Mouse (Mus musculus) embryonic fibroblast, embryonic 13.5 days (primary cell): ENCODE data around the gene Lclat1. TPM values are rescaled to one million over a fixed set of nuclear protein-coding genes. Genes with fewer than 3 reads are reported as not detected.

Experiments
- H3K27ac ChIP-seq: 2 replicates; pipeline ENCODE4 v1.5.1; 2012; ENCODE audit warnings: low read length, control low read depth, inconsistent platforms; ENCODE audit not compliant: insufficient read depth
- H3K4me1 ChIP-seq: 2 replicates; pipeline ENCODE4 v1.6.1; 2011; ENCODE audit warnings: low read length; ENCODE audit not compliant: control insufficient read depth, insufficient read depth
- H3K4me3 ChIP-seq: 2 replicates; pipeline ENCODE4 v1.5.1; 2011; ENCODE audit warnings: mild to moderate bottlenecking, control low read depth, low read length; ENCODE audit not compliant: insufficient read depth
- CTCF ChIP-seq: IDR thresholded peaks from 2 replicates; pipeline ENCODE4 v1.5.1; 2011; ENCODE audit warnings: mild to moderate bottlenecking, control low read depth, low read length, moderate library complexity, borderline replicate concordance; ENCODE audit not compliant: insufficient read depth
- POLR2A ChIP-seq: IDR thresholded peaks from 2 replicates; pipeline ENCODE4 v1.6.1; 2011; ENCODE audit warnings: low read depth, mild to moderate bottlenecking, control low read depth, low read length, moderate library complexity
- polyA plus RNA-seq: library from polyadenylated mRNA; stranded (reverse); fragments of >200 nt; gene quantifications from 2 replicates; pipeline ENCODE4 v1.2.4, GENCODE M21; 2011; ENCODE audit warnings: low read depth; ENCODE audit not compliant: missing spikeins, insufficient read length

Lclat1 gene
- polyA plus RNA-seq = 73.4 and 86.8 TPM in 2 replicates

DNA sequence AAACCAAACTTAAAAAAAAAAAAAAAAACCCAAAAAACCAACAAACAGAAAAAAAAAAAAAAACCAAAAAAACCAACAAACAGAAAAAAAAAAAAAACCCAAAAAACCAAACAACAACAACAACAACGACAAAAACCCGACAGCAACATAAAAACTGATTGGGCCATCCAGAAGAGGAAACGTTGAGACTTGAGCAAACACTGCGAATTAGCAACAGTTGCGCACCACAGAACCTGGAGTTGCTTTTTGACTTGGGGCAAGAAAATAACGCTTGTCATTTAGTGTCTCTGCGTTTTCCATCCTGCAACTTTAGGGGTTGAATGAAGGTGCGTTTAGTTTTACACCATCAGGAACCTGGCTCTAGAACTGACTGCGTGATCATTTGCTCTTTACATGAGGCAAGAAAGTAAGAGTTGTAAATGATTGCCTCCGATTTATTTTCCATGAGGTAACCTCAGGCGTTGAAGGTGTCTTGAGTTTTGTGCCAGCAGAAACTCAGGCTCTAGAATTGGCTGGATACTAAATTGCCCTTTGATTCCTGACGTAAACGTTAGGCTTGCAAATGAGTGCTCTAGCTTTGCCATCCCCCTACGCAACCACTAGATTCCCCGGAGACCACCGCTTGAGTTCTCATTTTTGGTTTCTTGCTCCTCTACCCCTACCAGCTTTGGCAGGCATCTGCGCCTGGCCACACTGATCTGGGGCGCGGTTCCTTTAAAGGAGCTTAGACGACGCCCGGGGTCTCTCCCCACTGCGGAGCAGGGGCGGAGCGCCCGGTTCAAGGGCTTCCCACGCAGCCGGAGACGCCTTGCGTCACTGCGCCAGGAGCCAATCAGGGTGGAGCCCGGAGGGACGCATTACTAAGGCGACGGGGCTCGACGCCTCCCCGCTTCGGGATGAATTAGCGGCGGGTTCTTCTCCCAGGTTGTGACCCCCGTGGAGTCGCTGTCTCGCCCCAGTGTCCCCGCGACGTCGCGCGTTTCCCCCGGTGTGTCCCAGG, at the start of gene Lclat1:
Gene Lclat1 (plus strand): TSS at position 828 of the 1,000 bp plus-strand sequence.
- Histone ChIP-seq H3K27ac (peak within 1 kb of the TSS; percentile 67), H3K4me3 (peak within 1 kb of the TSS; percentile 80), H3K4me1 (peaks cover 8% of the 10 kb centered on the region; the same call in 1 of the 2 replicates)
- TF ChIP-seq POLR2A (peak; percentile 73), CTCF (no peak)

DNA sequence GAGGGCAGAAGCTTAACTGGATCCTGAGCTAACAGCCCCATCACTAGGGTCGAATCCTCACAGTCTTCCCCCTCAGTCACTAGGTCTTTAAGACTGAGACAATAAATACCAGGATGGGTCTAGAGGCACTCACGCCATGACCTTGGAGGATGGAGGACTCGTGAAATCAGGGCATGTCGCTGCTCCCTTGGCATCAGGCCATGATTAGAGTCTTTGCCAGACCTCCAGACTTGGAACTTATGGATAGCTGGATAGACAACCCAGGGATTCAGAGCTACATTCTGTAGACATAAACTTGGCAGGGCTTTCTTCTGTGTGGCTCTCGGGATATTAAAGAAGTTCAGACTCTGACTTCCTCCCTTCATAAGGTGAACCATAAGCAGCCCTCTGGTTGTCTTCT, 49.5 kb upstream of the Lclat1 start:
- TF ChIP-seq POLR2A (no peak), CTCF (no peak)
- no peak overlapping the region for H3K27ac ChIP-seq
- peaks cover 5% of the 10 kb centered on the region for H3K4me1 ChIP-seq
- no peak overlapping the region for H3K4me3 ChIP-seq

DNA sequence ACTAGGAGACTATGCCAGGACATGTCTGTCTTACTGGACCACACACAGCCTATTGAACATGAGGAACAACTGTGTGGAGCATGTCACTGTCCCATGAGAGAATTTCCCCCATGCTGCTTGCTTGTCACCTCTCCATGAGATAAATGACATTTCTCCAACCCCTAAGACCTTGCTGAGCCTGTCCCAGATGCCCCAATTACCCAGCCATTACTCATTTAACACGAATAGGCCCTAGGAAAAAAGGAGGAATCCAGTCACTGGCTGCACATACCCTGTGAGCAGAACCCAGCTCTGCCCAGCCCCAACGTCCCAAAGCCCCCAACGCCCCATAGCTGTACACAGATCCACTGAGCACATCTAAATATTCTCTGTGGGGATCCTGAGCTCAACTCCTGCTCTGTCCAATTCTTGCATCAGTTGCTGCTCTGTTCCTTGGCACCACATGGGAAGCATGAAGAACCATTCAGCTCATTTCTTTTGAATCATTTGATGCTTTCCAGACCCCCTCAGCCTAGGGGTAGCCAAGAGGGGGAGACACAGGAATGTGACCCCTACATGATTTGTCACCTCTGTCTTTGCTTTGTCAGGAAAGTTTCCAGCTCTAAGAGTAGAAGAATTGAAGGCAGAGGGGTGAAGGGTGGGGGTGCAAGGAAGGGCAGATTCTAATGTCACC, 47.4 kb upstream of the Lclat1 start:
- no peak for TF ChIP-seq POLR2A
- no peak for TF ChIP-seq CTCF
- H3K27ac ChIP-seq = no peak overlapping the region
- no peak overlapping the region for H3K4me3 ChIP-seq
- H3K4me1 ChIP-seq = no peaks in the 10 kb centered on the region

GRCm38 (mm10) chr17:73060897-73061252, 46.9 kb upstream of the Lclat1 start:
- Histone ChIP-seq H3K4me1 (no peaks in the 10 kb centered on the region), H3K27ac (no peak overlapping the region), H3K4me3 (no peak overlapping the region)
- TF ChIP-seq POLR2A (no peak), CTCF (no peak)

DNA sequence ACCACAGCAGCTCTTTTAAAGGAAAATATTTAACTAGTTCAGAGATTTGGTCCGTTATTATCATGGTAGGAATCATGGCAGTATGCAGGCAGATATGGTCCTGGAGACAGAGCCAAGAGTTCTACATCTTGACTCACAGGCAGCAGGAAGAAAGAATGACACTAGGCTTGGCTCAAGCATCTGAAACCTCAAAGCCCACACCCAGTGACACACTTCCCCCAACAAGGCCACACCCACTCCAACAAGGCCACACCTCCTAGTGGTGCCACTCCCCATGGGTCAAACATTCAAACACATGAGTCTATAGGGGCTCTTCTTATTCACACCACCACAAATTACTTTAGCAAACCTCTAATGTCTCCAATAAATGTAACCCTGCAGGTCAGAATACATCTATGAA, 45.1 kb upstream of the Lclat1 start:
- peak overlapping the region; percentile 20; the same call in 1 of the 2 replicates for H3K27ac ChIP-seq
- H3K4me1 ChIP-seq = peaks cover 3% of the 10 kb centered on the region; the same call in 1 of the 2 replicates
- no peak overlapping the region for H3K4me3 ChIP-seq
- TF ChIP-seq CTCF (no peak), POLR2A (0 out of 2 replicates have a peak, but pooled peaks have one; percentile 44)

GRCm38 (mm10) chr17:73063299-73063698, 44.5 kb upstream of the Lclat1 start:
- no peak for TF ChIP-seq CTCF
- TF ChIP-seq POLR2A = no peak
- no peak overlapping the region for H3K4me3 ChIP-seq
- H3K4me1 ChIP-seq = peaks cover 7% of the 10 kb centered on the region
- H3K27ac ChIP-seq = no peak overlapping the region; the same call in 1 of the 2 replicates

- TF ChIP-seq CTCF (no peak), POLR2A (no peak)
- no peak overlapping the region for H3K27ac ChIP-seq
These were observed 44.0 kb upstream of the Lclat1 start for GRCm38 (mm10) chr17:73063781-73064180.

DNA sequence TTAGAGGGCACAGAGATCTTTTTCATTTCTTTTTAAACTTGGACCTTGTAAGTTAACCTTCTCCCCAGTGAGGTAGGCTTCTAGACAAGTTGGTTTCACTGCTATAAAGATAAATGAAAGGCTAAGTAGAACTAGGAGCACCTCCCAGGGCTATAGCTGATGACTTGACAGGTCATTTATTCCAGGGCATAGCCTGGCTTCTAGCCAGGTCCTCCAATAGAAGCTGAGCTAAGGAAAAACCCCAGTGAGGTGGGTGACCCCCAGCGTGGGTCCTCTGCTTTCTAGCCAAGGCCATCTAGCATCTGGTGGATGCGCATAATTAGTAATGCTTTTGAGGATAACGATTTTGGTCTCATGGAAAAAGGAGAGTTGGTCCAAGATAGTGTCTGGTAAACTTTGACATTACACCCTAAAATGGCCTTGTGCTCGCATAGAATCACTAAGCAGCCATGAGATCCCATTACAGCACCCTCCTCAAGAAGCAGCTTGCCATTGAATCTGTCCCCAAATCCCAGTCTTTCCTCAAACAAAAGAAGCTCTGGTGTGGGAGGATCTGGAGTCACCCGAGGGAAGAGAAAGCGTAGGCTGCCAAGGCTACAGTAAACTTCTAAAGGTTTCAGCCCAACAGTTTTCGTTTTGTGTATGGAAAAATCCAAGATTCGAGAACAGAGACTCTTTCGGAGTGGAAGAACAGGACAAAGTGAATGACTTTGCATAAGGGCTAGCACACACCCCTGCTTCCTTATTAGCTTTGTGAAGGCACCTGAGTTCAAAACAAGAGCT, 41.2 kb upstream of the Lclat1 start:
- peak overlapping the region; percentile 59 for H3K27ac ChIP-seq
- TF ChIP-seq POLR2A (no peak), CTCF (no peak)
- H3K4me3 ChIP-seq = no peak overlapping the region

More at GRCm38 (mm10) chr17:73063781-73064180, 44.0 kb upstream of the Lclat1 start:
- peaks cover 8% of the 10 kb centered on the region for H3K4me1 ChIP-seq
- H3K4me3 ChIP-seq = no peak overlapping the region

DNA sequence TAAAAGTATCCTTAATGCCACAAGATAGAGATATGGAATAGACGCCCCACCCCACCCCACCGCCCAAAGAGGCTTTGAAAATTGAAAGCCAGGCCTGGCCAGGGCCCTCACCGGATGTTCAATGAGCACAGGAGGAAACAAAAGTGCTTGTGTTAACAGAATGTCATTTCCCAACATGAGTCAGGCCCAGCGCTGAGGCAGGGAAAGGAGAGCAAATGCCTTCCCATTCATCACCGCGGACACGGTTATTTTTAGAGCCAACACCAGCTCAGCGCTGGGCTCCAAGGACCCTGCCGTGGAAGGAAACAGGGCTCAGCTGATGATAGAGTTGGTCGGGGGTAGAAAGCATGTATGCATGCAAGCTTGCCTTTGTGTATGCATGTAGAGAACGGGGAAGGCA, 40.4 kb upstream of the Lclat1 start:
- Histone ChIP-seq H3K27ac (peak overlapping the region; percentile 95), H3K4me3 (no peak overlapping the region), H3K4me1 (peaks cover 8% of the 10 kb centered on the region)
- TF ChIP-seq POLR2A (0 out of 2 replicates have a peak, but pooled peaks have one; percentile 11), CTCF (no peak)

More for the DNA sequence above, 41.2 kb upstream of the Lclat1 start:
- H3K4me1 ChIP-seq = peaks cover 8% of the 10 kb centered on the region
